Mouse (Mus musculus) embryonic facial prominence, embryonic 15.5 days (tissue): ENCODE measurements at regions not wholly inside any gene's neighbourhood (a gene's known extent, or its start where the extent isn't known, plus 50 kb on each side); places are given as distances from the start of the nearest gene placed in this dataset.
A peak's percentile ranks its signal among the peaks of the same experiment; 100 is the strongest.
"Not testable (repeated sequence)": the region's sequence is repeated elsewhere in the genome, so short reads cannot be mapped to it uniquely, and the experiment has no call there.

Experiments used
- ATAC-seq: fragments of 200-750 bp; cut with Nextera tagmentation; 2 replicates; pipeline ENCODE4 v1.8.0; 2017; ENCODE audit warnings: low read depth, moderate TSS enrichment; ENCODE audit not compliant: insufficient number of reproducible peaks, low FRiP score, low TSS enrichment
- H3K27ac ChIP-seq: fragments of 300-500 bp; sonication (generic); replicated peaks from 2 replicates; pipeline ENCODE4 v1.5.1; 2015; ENCODE audit warnings: mild to moderate bottlenecking, inconsistent platforms
- H3K27me3 ChIP-seq: fragments of 300-500 bp; sonication (generic); 2 replicates; pipeline ENCODE4 v1.6.1; 2015; ENCODE audit warnings: inconsistent platforms
- H3K36me3 ChIP-seq: fragments of 300-500 bp; sonication (generic); 2 replicates; pipeline ENCODE4 v1.6.1; 2015; ENCODE audit warnings: mild to moderate bottlenecking, inconsistent platforms
- H3K4me1 ChIP-seq: fragments of 300-500 bp; sonication (generic); 2 replicates; pipeline ENCODE4 v1.6.1; 2015; ENCODE audit warnings: inconsistent platforms
- H3K4me2 ChIP-seq: fragments of 300-500 bp; sonication (generic); replicated peaks from 2 replicates; pipeline ENCODE4 v1.6.1; 2015; ENCODE audit warnings: mild to moderate bottlenecking, inconsistent platforms
- H3K4me3 ChIP-seq: fragments of 300-500 bp; sonication (generic); replicated peaks from 2 replicates; pipeline ENCODE4 v1.5.1; 2015; ENCODE audit warnings: mild to moderate bottlenecking, inconsistent platforms
- H3K9ac ChIP-seq: fragments of 300-500 bp; sonication (generic); 2 replicates; pipeline ENCODE4 v1.6.1; 2015; ENCODE audit warnings: inconsistent platforms
- H3K9me3 ChIP-seq: fragments of 300-500 bp; sonication (generic); replicated peaks from 2 replicates; pipeline ENCODE4 v1.6.1; 2016; ENCODE audit warnings: inconsistent platforms
- WGBS: fragments of 180-500 bp; shearing (Covaris S2); methylation state at CpG from one replicate; pipeline ENCODE4 v1.1.7; 2015; 5-methylcytosine and 5-hydroxymethylcytosine counted together

GRCm38 (mm10) chr17:52351293-52351692 is 251.2 kb upstream of the Kcnh8 start:
- 74% methylated on average over 8 of the region's 8 CpGs for WGBS
- Histone ChIP-seq H3K4me3 (no peak overlapping the region), H3K27ac (no peak overlapping the region), H3K36me3 (no peaks in the 10 kb centered on the region), H3K9ac (no peak overlapping the region), H3K27me3 (no peaks in the 10 kb centered on the region), H3K4me2 (no peak overlapping the region), H3K9me3 (no peaks in the 10 kb centered on the region), H3K4me1 (no peaks in the 10 kb centered on the region)
- ATAC-seq: no peak

GRCm38 (mm10) chr17:52350696-52351095 is 251.8 kb upstream of the Kcnh8 start:
- ATAC-seq: no peak
- Histone ChIP-seq H3K27me3 (no peaks in the 10 kb centered on the region), H3K4me2 (no peak overlapping the region), H3K27ac (no peak overlapping the region), H3K36me3 (no peaks in the 10 kb centered on the region), H3K9ac (no peak overlapping the region), H3K4me1 (no peaks in the 10 kb centered on the region), H3K4me3 (no peak overlapping the region), H3K9me3 (no peaks in the 10 kb centered on the region)

GRCm38 (mm10) chr17:52349872-52350271 is 252.6 kb upstream of the Kcnh8 start:
- Histone ChIP-seq H3K4me3 (no peak overlapping the region), H3K27ac (no peak overlapping the region), H3K36me3 (no peaks in the 10 kb centered on the region), H3K4me1 (no peaks in the 10 kb centered on the region), H3K27me3 (no peaks in the 10 kb centered on the region), H3K4me2 (no peak overlapping the region), H3K9me3 (no peaks in the 10 kb centered on the region), H3K9ac (no peak overlapping the region)
- 75% methylated on average over 5 of the region's 5 CpGs for WGBS
- ATAC-seq: no peak

- H3K27ac ChIP-seq: no peak overlapping the region
- H3K4me2 ChIP-seq: 0 out of 2 replicates have a peak overlapping the region, but pooled peaks have one; percentile 15
- H3K4me1 ChIP-seq: no peaks in the 10 kb centered on the region
- WGBS: 26% methylated on average over 8 of the region's 8 CpGs
- H3K9ac ChIP-seq: no peak overlapping the region
- H3K4me3 ChIP-seq: no peak overlapping the region
- H3K36me3 ChIP-seq: no peaks in the 10 kb centered on the region
- no peak for ATAC-seq
- no peaks in the 10 kb centered on the region for H3K27me3 ChIP-seq
- H3K9me3 ChIP-seq: no peaks in the 10 kb centered on the region
These were observed 253.9 kb upstream of the Kcnh8 start for GRCm38 (mm10) chr17:52348481-52349083.

GRCm38 (mm10) chr17:52320586-52320985 is 281.9 kb upstream of the Kcnh8 start:
- Histone ChIP-seq H3K36me3 (no peaks in the 10 kb centered on the region), H3K9me3 (no peaks in the 10 kb centered on the region), H3K4me3 (no peak overlapping the region), H3K27me3 (no peaks in the 10 kb centered on the region), H3K4me2 (no peak overlapping the region), H3K27ac (no peak overlapping the region), H3K4me1 (no peaks in the 10 kb centered on the region), H3K9ac (no peak overlapping the region)
- WGBS: 70% methylated on average over 1 of the region's 1 CpGs
- no peak for ATAC-seq

- Histone ChIP-seq H3K4me3 (no peak overlapping the region), H3K36me3 (no peaks in the 10 kb centered on the region), H3K27me3 (no peaks in the 10 kb centered on the region), H3K4me1 (no peaks in the 10 kb centered on the region), H3K9ac (no peak overlapping the region), H3K4me2 (no peak overlapping the region), H3K27ac (no peak overlapping the region), H3K9me3 (no peaks in the 10 kb centered on the region)
- 56% methylated on average over 3 of the region's 3 CpGs for WGBS
- ATAC-seq: no peak
These were observed 285.5 kb upstream of the Kcnh8 start for GRCm38 (mm10) chr17:52316976-52317375.

GRCm38 (mm10) chr17:52315879-52316278 is 286.6 kb upstream of the Kcnh8 start:
- Histone ChIP-seq H3K4me3 (no peak overlapping the region), H3K36me3 (no peaks in the 10 kb centered on the region), H3K4me1 (no peaks in the 10 kb centered on the region), H3K9ac (no peak overlapping the region), H3K9me3 (no peaks in the 10 kb centered on the region), H3K27me3 (no peaks in the 10 kb centered on the region), H3K27ac (no peak overlapping the region), H3K4me2 (no peak overlapping the region)
- 86% methylated on average over 2 of the region's 2 CpGs for WGBS
- no peak for ATAC-seq

GRCm38 (mm10) chr17:52315456-52315855 is 287.1 kb upstream of the Kcnh8 start:
- 59% methylated on average over 2 of the region's 2 CpGs for WGBS
- H3K4me2 ChIP-seq, H3K27ac ChIP-seq, H3K9me3 ChIP-seq, H3K4me1 ChIP-seq, H3K36me3 ChIP-seq, H3K9ac ChIP-seq, H3K27me3 ChIP-seq, H3K4me3 ChIP-seq, ATAC-seq: not testable (repeated sequence)

- H3K27me3 ChIP-seq: no peaks in the 10 kb centered on the region
- H3K9me3 ChIP-seq: no peaks in the 10 kb centered on the region
- no peak overlapping the region for H3K27ac ChIP-seq
- H3K4me2 ChIP-seq: no peak overlapping the region
- ATAC-seq: no peak
- H3K9ac ChIP-seq: no peak overlapping the region
- H3K4me1 ChIP-seq: no peaks in the 10 kb centered on the region
- 95% methylated on average over 1 of the region's 1 CpGs for WGBS
- H3K36me3 ChIP-seq: no peaks in the 10 kb centered on the region
- H3K4me3 ChIP-seq: no peak overlapping the region
These were observed 290.5 kb upstream of the Kcnh8 start for GRCm38 (mm10) chr17:52312043-52312442.

- Histone ChIP-seq H3K4me2 (no peak overlapping the region), H3K36me3 (no peaks in the 10 kb centered on the region), H3K27ac (no peak overlapping the region), H3K9me3 (no peaks in the 10 kb centered on the region), H3K27me3 (no peaks in the 10 kb centered on the region), H3K4me3 (no peak overlapping the region), H3K9ac (no peak overlapping the region), H3K4me1 (no peaks in the 10 kb centered on the region)
- 89% methylated on average over 5 of the region's 5 CpGs for WGBS
- ATAC-seq: no peak
These were observed 293.7 kb upstream of the Kcnh8 start for GRCm38 (mm10) chr17:52308789-52309188.

- ATAC-seq: no peak
- no peaks in the 10 kb centered on the region for H3K9me3 ChIP-seq
- H3K27me3 ChIP-seq: no peaks in the 10 kb centered on the region
- H3K27ac ChIP-seq: no peak overlapping the region
- no peaks in the 10 kb centered on the region for H3K36me3 ChIP-seq
- H3K9ac ChIP-seq: no peak overlapping the region
- H3K4me1 ChIP-seq: no peaks in the 10 kb centered on the region
- H3K4me3 ChIP-seq: no peak overlapping the region
- H3K4me2 ChIP-seq: no peak overlapping the region
- WGBS: 55% methylated on average over 4 of the region's 4 CpGs
These were observed 298.4 kb upstream of the Kcnh8 start for GRCm38 (mm10) chr17:52304133-52304532.

- Histone ChIP-seq H3K4me3 (no peak overlapping the region), H3K27ac (no peak overlapping the region), H3K9me3 (no peaks in the 10 kb centered on the region), H3K36me3 (no peaks in the 10 kb centered on the region), H3K4me2 (no peak overlapping the region), H3K27me3 (no peaks in the 10 kb centered on the region), H3K9ac (no peak overlapping the region), H3K4me1 (no peaks in the 10 kb centered on the region)
- ATAC-seq: no peak
- WGBS: 90% methylated on average over 4 of the region's 4 CpGs
These were observed 299.2 kb upstream of the Kcnh8 start for GRCm38 (mm10) chr17:52303320-52303719.
